Comparison of ENCODE assay signal across 9 mouse cellular contexts in genomic region chr7:132575623-132576022, GRCm38 (mm10). TPM values are rescaled to one million over a fixed set of nuclear protein-coding genes. Genes with fewer than 3 reads are reported as not detected.
DNase-seq lines count a peak whose midpoint lies in the region; ATAC-seq and TF ChIP-seq lines count a peak whose summit lies in the region.
"Had no signal": no experiment of that assay in that cellular context is flagged by ENCODE, and none has a peak within 500 bp of the region (broad histone marks: within the 10 kb centered on the region; RNA-seq: fewer than 3 reads in every experiment).

No protein-coding gene starts in this region.

- H3K4me3 ChIP-seq in embryonic fibroblast, embryonic 13.5 days (ENCODE audit: insufficient read depth, low read length): peak overlapping the region; percentile 67
- peak overlapping the region; percentile 91 for H3K4me3 ChIP-seq in heart, embryonic 10.5 days
- peak overlapping the region; percentile 80 for H3K4me3 ChIP-seq in kidney, embryonic 15.5 days (replicated peaks)
- peak overlapping the region; percentile 89 for H3K4me3 ChIP-seq in liver, adult 2 months (ENCODE audit: insufficient read depth, low read depth, low read length)

- H3K9ac ChIP-seq in kidney, embryonic 15.5 days: peak overlapping the region; percentile 83
- peak overlapping the region; percentile 93 for H3K9ac ChIP-seq in liver, adult 2 months (ENCODE audit: low read depth, low read length)

- peaks cover 2% of the 10 kb centered on the region; the same call in 1 of the 2 replicates for H3K4me1 ChIP-seq in embryonic fibroblast, embryonic 13.5 days (ENCODE audit: control insufficient read depth, insufficient read depth, low read length)
- H3K4me1 ChIP-seq in heart, embryonic 10.5 days: peaks cover 32% of the 10 kb centered on the region
- peaks cover 41% of the 10 kb centered on the region for H3K4me1 ChIP-seq in kidney, embryonic 15.5 days
- peaks cover 12% of the 10 kb centered on the region for H3K4me1 ChIP-seq in liver, adult 2 months (ENCODE audit: control insufficient read depth, insufficient read depth, low read length)

- DNase-seq in CD4-positive, CD25-positive, alpha-beta regulatory T cell, adult 2 months (ENCODE audit: low read depth, low spot score): peak; percentile 90
- DNase-seq in brain, adult 2 months (ENCODE audit: low read depth, low spot score): peak; percentile 98
- peak; percentile 94 for DNase-seq in heart, embryonic 10.5 days (ENCODE audit: low spot score)
- peak; percentile 79 for DNase-seq in liver, adult 2 months (ENCODE audit: extremely low read depth, low read depth, low spot score)
- peak; percentile 92 for DNase-seq in splenic B cell, adult 2 months (ENCODE audit: low read depth, low spot score)

- peak overlapping the region; percentile 87 for H3K4me2 ChIP-seq in kidney, embryonic 15.5 days

- no peaks in the 10 kb centered on the region for H3K79me2 ChIP-seq in liver, adult 2 months (ENCODE audit: control insufficient read depth, insufficient read depth, low read length)

- no peaks in the 10 kb centered on the region for H3K36me3 ChIP-seq in heart, embryonic 10.5 days
- no peaks in the 10 kb centered on the region for H3K36me3 ChIP-seq in kidney, embryonic 15.5 days
- no peaks in the 10 kb centered on the region for H3K36me3 ChIP-seq in liver, adult 2 months (ENCODE audit: control insufficient read depth, insufficient read depth, low read length)
- H3K36me3 ChIP-seq in splenic B cell, adult 2 months (ENCODE audit: control insufficient read depth, insufficient read depth, low read length, poor library complexity, severe bottlenecking): no peaks in the 10 kb centered on the region

- TF ChIP-seq POLR2A in embryonic fibroblast, embryonic 13.5 days (IDR thresholded peaks at IDR 0.05; ENCODE audit: low read depth, low read length): peak; percentile 77
- TF ChIP-seq POLR2A in liver, adult 2 months (IDR thresholded peaks at IDR 0.05; ENCODE audit: extremely low read depth, insufficient read depth, low read length): no peak

- peak overlapping the region; percentile 63 for H3K27ac ChIP-seq in embryonic fibroblast, embryonic 13.5 days (ENCODE audit: insufficient read depth, low read length)
- peak overlapping the region; percentile 99 for H3K27ac ChIP-seq in heart, embryonic 10.5 days
- peak overlapping the region; percentile 95 for H3K27ac ChIP-seq in kidney, embryonic 15.5 days
- H3K27ac ChIP-seq in liver, adult 2 months (replicated peaks; ENCODE audit: insufficient read depth, low read depth, low read length): peak overlapping the region; percentile 34

- H3K27me3 ChIP-seq in heart, embryonic 10.5 days (ENCODE audit: insufficient read depth, poor library complexity, severe bottlenecking): peaks cover 19% of the 10 kb centered on the region
- H3K27me3 ChIP-seq in kidney, embryonic 15.5 days: peaks cover 7% of the 10 kb centered on the region; the same call in 1 of the 2 replicates
- H3K27me3 ChIP-seq in liver, adult 2 months (ENCODE audit: control insufficient read depth, insufficient read depth, low read length): no peaks in the 10 kb centered on the region
- no peaks in the 10 kb centered on the region for H3K27me3 ChIP-seq in splenic B cell, adult 2 months (ENCODE audit: control insufficient read depth, insufficient read depth, low read length, poor library complexity, severe bottlenecking)

- H3K9me3 ChIP-seq in heart, embryonic 10.5 days: no peaks in the 10 kb centered on the region
- H3K9me3 ChIP-seq in kidney, embryonic 15.5 days (replicated peaks): no peaks in the 10 kb centered on the region

- WGBS in heart, embryonic 10.5 days: 0% methylated on average over 13 of the region's 13 CpGs
- WGBS in kidney, embryonic 15.5 days: under 1% methylated on average over 13 of the region's 13 CpGs
- WGBS in liver, adult 2 months: under 1% methylated on average over 13 of the region's 13 CpGs

- ATAC-seq in kidney, embryonic 15.5 days (replicated peaks; ENCODE audit: low FRiP score): peak; percentile 90
- peak; percentile 87 for ATAC-seq in monocyte, adult 5-6 weeks (replicated peaks; ENCODE audit: insufficient number of reproducible peaks, low FRiP score, low TSS enrichment, poor library complexity, severe bottlenecking)

- TF ChIP-seq CTCF in embryonic fibroblast, embryonic 13.5 days (IDR thresholded peaks at IDR 0.05; ENCODE audit: borderline replicate concordance, insufficient read depth, low read length): peak; percentile 74
- TF ChIP-seq CTCF in liver, adult 2 months (IDR thresholded peaks at IDR 0.05; ENCODE audit: low read depth, low read length): peak; percentile 78

RNA-seq across cellular contexts. Expression of gene Oat, which starts 0.6 kb away (rescaled TPM):
- polyA plus RNA-seq in embryonic fibroblast, embryonic 13.5 days (2011; ENCODE audit: insufficient read length, low read depth, missing spikeins): 241 and 272 TPM in 2 replicates
- 148 and 160 TPM in 2 replicates for polyA plus RNA-seq in heart, embryonic 10.5 days (2016; fragmentation: Nextera tagmentation; extraction: Ambion mirVana)
- polyA plus RNA-seq in kidney, embryonic 15.5 days (2015; fragmentation: Nextera tagmentation; extraction: Ambion mirVana): 166 and 167 TPM in 2 replicates
- total RNA-seq in liver, adult 2 months (2014; rRNA removed): 1,118 and 1,626 TPM in 2 replicates
- 1,069 and 1,820 TPM in 2 replicates for polyA plus RNA-seq in liver, adult 2 months (2012; rRNA removed)
- 52.7 to 89.6 TPM (median 86.8 TPM) in 3 replicates for total RNA-seq in monocyte, adult 5-6 weeks (2017)

RNA-seq across cellular contexts. Expression of gene Nkx1-2, which starts 23.8 kb away (rescaled TPM):
- not detected in 2 replicates for polyA plus RNA-seq in embryonic fibroblast, embryonic 13.5 days (2011; ENCODE audit: insufficient read length, low read depth, missing spikeins)
- polyA plus RNA-seq in heart, embryonic 10.5 days (2016; fragmentation: Nextera tagmentation; extraction: Ambion mirVana): not detected in 2 replicates
- not detected in 2 replicates for polyA plus RNA-seq in kidney, embryonic 15.5 days (2015; fragmentation: Nextera tagmentation; extraction: Ambion mirVana)
- total RNA-seq in liver, adult 2 months (2014; rRNA removed): not detected in 2 replicates
- polyA plus RNA-seq in liver, adult 2 months (2012; rRNA removed): 0.04 TPM in 1 of 2 replicates, not detected in the other
- total RNA-seq in monocyte, adult 5-6 weeks (2017): not detected in 3 replicates
- polyA plus RNA-seq: large intestine, adult 2 months had no signal

RNA-seq across cellular contexts. Expression of gene Lhpp, which starts 34.8 kb away (rescaled TPM):
- 5.0 and 6.5 TPM in 2 replicates for polyA plus RNA-seq in embryonic fibroblast, embryonic 13.5 days (2011; ENCODE audit: insufficient read length, low read depth, missing spikeins)
- 17.4 and 19.3 TPM in 2 replicates for polyA plus RNA-seq in heart, embryonic 10.5 days (2016; fragmentation: Nextera tagmentation; extraction: Ambion mirVana)
- polyA plus RNA-seq in kidney, embryonic 15.5 days (2015; fragmentation: Nextera tagmentation; extraction: Ambion mirVana): 22.3 and 22.5 TPM in 2 replicates
- 55.4 and 60.2 TPM in 2 replicates for total RNA-seq in liver, adult 2 months (2014; rRNA removed)
- polyA plus RNA-seq in liver, adult 2 months (2012; rRNA removed): 137 and 166 TPM in 2 replicates
- 2.8 to 6.0 TPM (median 4.2 TPM) in 3 replicates for total RNA-seq in monocyte, adult 5-6 weeks (2017)

Comparison
In these comparisons a context has a peak if more than half of its experiments do, and no peak if none do; other contexts are left out.
1. Peak in every context shown above with its lines: DNase-seq, ATAC-seq, H3K4me3 ChIP-seq and H3K27ac ChIP-seq.
2. H3K27ac ChIP-seq: peak in every context shown above with its lines; median percentile 99 in heart, embryonic 10.5 days; 95 in kidney, embryonic 15.5 days; 63 in embryonic fibroblast, embryonic 13.5 days; 34 in liver, adult 2 months.